Mouse (Mus musculus) bone marrow, adult 2 months (tissue): ENCODE results near the gene Adarb1. TPM values are rescaled to one million over a fixed set of nuclear protein-coding genes. Genes with fewer than 3 reads are reported as not detected.

ENCODE experiments used
- H3K27ac ChIP-seq: fragments of 200-500 bp; 2 replicates; pipeline ENCODE4 v1.5.1; 2012; ENCODE audit warnings: low read depth, mild to moderate bottlenecking, control low read depth, inconsistent platforms, low read length; ENCODE audit not compliant: control insufficient read depth, poor library complexity, insufficient read depth
- H3K4me1 ChIP-seq: fragments of 200-500 bp; 2 replicates; pipeline ENCODE4 v1.6.1; 2011; ENCODE audit warnings: low read length; ENCODE audit not compliant: control insufficient read depth, insufficient read depth
- H3K4me3 ChIP-seq: fragments of 200-500 bp; replicated peaks from 2 replicates; pipeline ENCODE3; 2011; ENCODE audit warnings: mild to moderate bottlenecking, low read depth, low read length, control low read depth; ENCODE audit not compliant: control insufficient read depth
- CTCF ChIP-seq: fragments of 200-500 bp; IDR thresholded peaks from 2 replicates; pipeline ENCODE4 v1.5.1; 2011; ENCODE audit warnings: low read length, control low read depth; ENCODE audit not compliant: control insufficient read depth, insufficient read depth
- POLR2A ChIP-seq: fragments of 200-500 bp; IDR thresholded peaks from 2 replicates; pipeline ENCODE4 v1.6.1; 2011; ENCODE audit warnings: low read depth, mild to moderate bottlenecking, control low read depth, low read length, borderline replicate concordance; ENCODE audit not compliant: control insufficient read depth
- WGBS: fragments of 180-500 bp; shearing (Covaris S2); methylation state at CpG from one replicate; pipeline ENCODE4 v1.1.7; 2018; 5-methylcytosine and 5-hydroxymethylcytosine counted together
- polyA plus RNA-seq: library from polyadenylated mRNA; stranded (reverse); fragments of >200 nt; gene quantifications from 2 replicates; pipeline ENCODE4 v1.2.4, GENCODE M21; 2011; ENCODE audit warnings: low replicate concordance; ENCODE audit not compliant: missing spikeins, insufficient read depth, insufficient read length

Gene Adarb1
- polyA plus RNA-seq, 1 experiment = 1.7 TPM

DNA sequence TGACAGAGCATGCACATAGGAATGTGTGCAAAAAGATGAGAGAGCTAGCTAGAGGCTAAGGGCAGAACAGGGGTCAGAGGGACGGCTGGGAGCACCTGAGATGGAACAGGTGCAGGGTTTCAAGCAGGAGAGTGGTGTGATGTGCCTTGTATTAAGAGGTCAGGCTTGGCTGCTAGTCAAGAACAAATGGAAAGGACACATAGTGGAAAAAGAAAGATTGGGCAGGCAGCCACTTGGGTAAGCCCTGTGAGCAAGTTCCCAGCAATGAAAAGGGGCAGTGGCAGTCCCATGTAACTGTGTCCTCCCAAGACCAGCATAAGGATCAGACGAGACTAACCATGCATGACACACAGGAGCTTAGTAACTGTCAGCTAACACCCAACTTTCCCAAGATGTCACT is 8.9 kb downstream of the Adarb1 start:
- H3K4me1 ChIP-seq = no peaks in the 10 kb centered on the region
- WGBS = 76% methylated on average over 2 of the region's 2 CpGs
- TF ChIP-seq CTCF = no peak
- no peak for TF ChIP-seq POLR2A
- no peak overlapping the region for H3K27ac ChIP-seq
- no peak overlapping the region for H3K4me3 ChIP-seq

DNA sequence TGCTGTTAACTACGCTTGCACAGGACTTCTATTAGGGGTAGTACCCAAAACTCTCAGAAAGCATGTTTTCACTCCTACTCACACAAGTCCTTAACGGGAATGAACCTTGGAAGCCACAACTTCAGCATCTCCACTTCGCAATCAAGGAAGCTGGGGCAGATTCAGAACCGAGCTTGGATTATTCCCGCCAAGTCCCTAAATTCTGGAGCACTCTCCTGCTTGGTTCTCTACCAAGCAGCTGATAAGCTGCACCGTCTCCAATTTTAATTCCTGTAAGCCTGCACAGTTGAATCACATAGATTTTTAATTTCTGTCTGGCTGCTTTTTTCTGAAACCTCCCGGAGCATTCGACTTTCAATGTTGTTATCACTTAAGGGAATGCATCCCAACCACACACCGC is 9.8 kb downstream of the Adarb1 start:
- 82% methylated on average over 9 of the region's 9 CpGs for WGBS
- Histone ChIP-seq H3K4me3 (no peak overlapping the region), H3K27ac (no peak overlapping the region), H3K4me1 (no peaks in the 10 kb centered on the region)
- TF ChIP-seq POLR2A (no peak), CTCF (no peak)

DNA sequence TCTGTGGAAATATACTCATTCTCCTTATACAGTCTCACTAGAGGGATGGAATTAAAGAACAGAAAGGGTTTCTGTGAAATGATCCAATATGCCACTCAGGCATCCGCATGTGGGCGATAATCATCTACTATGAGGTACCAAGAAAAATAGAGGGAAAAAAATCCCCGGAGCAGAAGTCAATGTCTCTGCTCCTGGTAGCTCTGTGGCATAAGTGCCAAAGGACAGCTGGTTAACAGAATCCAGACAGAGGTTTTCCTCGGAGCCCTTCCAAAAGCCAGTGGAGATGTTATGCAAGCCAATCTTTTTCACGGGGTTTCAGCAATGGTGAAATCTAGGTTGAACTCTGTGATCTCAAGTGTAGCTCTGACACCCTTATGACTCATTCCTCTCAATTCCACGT is 11.6 kb downstream of the Adarb1 start:
- WGBS = 76% methylated on average over 6 of the region's 6 CpGs

DNA sequence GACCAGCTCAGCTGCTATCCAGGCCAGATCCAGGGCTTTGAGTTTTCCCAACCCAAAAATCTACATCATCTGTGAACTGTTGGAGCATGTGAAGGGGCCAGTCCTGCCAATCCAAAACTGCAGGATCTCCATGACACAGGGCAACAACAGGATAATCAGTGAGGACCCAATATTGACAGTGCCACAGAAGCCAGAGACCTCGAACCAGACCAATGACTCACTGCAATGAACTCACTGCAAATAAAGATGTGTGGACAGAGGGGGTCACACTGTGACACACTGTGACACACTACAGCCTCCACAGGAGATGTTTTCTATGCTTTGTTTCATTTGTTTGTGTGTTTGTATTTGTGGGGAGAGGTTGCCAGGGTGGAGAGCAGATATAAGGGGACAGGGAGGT is 15.6 kb downstream of the Adarb1 start:
- WGBS = 56% methylated on average over 1 of the region's 1 CpGs
- Histone ChIP-seq H3K4me3 (no peak overlapping the region), H3K4me1 (no peaks in the 10 kb centered on the region), H3K27ac (no peak overlapping the region)
- TF ChIP-seq CTCF (no peak), POLR2A (no peak)

More for the DNA sequence above, 11.6 kb downstream of the Adarb1 start:
- Histone ChIP-seq H3K4me3 (no peak overlapping the region), H3K4me1 (no peaks in the 10 kb centered on the region), H3K27ac (no peak overlapping the region)
- TF ChIP-seq POLR2A = no peak

DNA sequence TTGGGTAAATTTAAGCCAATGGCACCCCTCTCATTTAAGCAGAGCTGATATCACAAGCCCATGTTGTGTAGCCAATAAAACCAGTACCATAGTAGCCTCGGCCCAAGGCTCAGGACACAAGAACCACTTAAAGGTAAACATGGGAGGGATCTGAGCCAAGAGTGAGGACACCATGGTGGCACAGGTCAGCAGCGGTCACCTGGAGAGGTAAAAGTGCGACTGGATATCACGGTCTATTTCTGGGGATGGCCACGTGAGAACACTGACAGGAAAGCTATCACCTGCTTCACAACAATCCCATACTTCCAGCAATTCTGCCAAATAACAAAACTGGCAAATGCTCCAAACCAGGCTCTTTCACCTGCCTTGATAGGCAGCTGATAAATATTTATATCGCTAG is 17.0 kb downstream of the Adarb1 start:
- Histone ChIP-seq H3K4me3 (no peak overlapping the region), H3K4me1 (no peaks in the 10 kb centered on the region), H3K27ac (no peak overlapping the region)
- 89% methylated on average over 6 of the region's 6 CpGs for WGBS
- TF ChIP-seq CTCF (no peak), POLR2A (no peak)

DNA sequence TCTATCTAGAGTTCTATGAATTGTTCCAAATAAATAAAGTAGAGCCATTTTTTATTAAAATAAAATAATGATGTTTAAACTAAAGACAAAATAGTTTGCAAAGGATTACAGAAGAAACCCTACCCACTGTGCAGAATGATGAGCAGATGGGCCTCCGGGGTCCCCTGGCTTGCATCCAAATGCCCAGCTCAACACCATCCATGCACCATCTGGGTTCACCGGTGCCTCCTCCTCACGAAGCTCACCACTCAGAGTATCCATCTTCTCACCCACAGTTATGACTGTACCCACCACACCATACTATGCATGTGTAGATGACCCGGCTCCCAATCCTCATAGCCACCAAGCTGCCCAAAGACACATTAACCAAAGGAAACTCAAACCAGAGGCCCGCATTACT is 18.1 kb downstream of the Adarb1 start:
- no peak overlapping the region for H3K4me3 ChIP-seq
- 71% methylated on average over 5 of the region's 5 CpGs for WGBS
- H3K4me1 ChIP-seq = no peaks in the 10 kb centered on the region
- H3K27ac ChIP-seq = no peak overlapping the region
- no peak for TF ChIP-seq POLR2A
- no peak for TF ChIP-seq CTCF

DNA sequence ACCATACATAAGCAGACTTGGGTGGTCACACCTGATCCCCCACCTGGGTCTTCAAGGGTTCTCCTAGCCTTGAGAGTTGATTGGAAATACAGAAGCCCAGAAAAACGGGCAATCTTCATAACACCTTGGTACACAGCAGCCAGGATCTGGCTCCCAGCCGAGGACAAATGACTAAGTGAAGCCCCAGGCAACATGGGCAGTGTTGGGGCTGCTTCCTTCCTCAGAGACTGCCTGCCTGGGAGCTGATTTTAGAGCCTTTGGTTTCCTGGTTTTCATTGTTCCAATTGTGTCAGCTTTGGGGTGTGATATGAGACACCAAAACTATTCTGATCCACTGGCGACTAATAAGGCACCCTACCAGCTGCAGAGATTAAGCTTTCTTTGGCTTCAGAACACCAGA is 20.0 kb downstream of the Adarb1 start:
- H3K27ac ChIP-seq = no peak overlapping the region
- H3K4me3 ChIP-seq = no peak overlapping the region
- no peaks in the 10 kb centered on the region for H3K4me1 ChIP-seq
- TF ChIP-seq CTCF (no peak), POLR2A (no peak)
- 13% methylated on average over 3 of the region's 3 CpGs for WGBS

DNA sequence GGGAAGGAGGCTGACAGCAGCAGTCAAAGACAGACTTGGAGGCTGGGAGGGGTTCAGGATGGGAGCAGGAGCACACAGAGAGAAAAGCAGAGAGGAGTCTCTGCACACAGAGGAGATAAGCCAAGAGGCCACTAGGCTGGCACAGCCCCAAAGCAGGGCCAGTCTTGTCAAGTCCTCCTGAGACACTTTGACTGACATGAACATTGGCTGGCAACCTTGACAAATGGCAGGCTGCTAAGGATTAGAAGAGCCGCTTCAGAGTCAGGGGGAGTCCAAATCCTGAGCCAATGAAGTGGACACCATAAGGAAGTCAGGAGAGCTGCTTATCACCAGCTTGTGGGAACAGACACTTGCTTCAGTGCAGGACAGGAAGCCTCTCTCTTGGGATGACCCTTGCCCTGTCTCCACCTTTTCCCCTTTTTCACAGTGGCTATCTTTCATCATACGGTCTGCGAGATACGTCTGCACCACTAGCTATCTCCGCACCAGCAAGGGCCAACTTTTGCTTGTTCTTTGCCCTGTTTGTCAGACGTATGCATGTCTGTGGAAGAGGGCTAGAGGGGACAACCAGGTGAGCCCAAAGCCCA is 20.9 kb downstream of the Adarb1 start:
- Histone ChIP-seq H3K4me3 (no peak overlapping the region), H3K4me1 (no peaks in the 10 kb centered on the region), H3K27ac (no peak overlapping the region)
- WGBS = 62% methylated on average over 6 of the region's 6 CpGs
- no peak for TF ChIP-seq POLR2A
- no peak for TF ChIP-seq CTCF

DNA sequence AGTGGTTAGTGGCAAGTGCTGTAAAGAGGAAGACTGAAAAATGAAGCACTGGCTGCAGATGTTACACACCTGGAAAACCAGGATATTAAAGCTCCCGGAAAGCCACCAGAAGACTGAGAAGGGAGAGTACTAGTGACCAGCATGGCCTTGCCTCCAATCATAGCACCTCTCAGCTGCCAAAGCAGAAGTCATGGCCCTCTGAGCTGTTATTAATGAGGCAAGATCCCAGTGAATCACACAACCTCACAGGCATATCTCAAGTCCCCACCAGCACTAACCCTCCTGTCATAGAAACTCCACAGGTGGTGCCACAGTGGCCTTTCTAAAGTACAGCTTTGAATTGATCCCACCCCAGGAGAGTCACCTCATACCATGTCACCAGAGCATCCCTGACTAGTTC is 22.1 kb downstream of the Adarb1 start:
- Histone ChIP-seq H3K27ac (no peak overlapping the region), H3K4me3 (no peak overlapping the region), H3K4me1 (no peaks in the 10 kb centered on the region)
- 87% methylated on average over 1 of the region's 1 CpGs for WGBS
- TF ChIP-seq CTCF (no peak), POLR2A (no peak)
